Mouse (Mus musculus) stomach, postnatal 0 days (tissue): ENCODE data around the gene Rnf8. TPM values are rescaled to one million over a fixed set of nuclear protein-coding genes. Genes with fewer than 3 reads are reported as not detected.
A peak's percentile ranks its signal among the peaks of the same experiment; 100 is the strongest.
"Not testable (repeated sequence)": the region's sequence is repeated elsewhere in the genome, so short reads cannot be mapped to it uniquely, and the experiment has no call there.

Experiments
- ATAC-seq: fragments of 200-750 bp; cut with Nextera tagmentation; 2 replicates; pipeline ENCODE4 v1.8.0; 2017; ENCODE audit not compliant: low FRiP score, low TSS enrichment
- DNase-seq: peaks from one replicate; pipeline ENCODE4 v3.0.0-alpha.2; 2016; ENCODE audit warnings: low spot score
- H3K27ac ChIP-seq: fragments of 300-500 bp; sonication (generic); replicated peaks from 2 replicates; pipeline ENCODE4 v1.5.1; 2014; ENCODE audit warnings: mild to moderate bottlenecking, control low read depth
- H3K27me3 ChIP-seq: fragments of 300-500 bp; sonication (generic); 2 replicates; pipeline ENCODE4 v1.6.1; 2014; ENCODE audit warnings: low read length; ENCODE audit not compliant: control insufficient read depth, insufficient read depth
- H3K36me3 ChIP-seq: fragments of 300-500 bp; sonication (generic); 2 replicates; pipeline ENCODE4 v1.6.1; 2014; ENCODE audit warnings: low read length, mixed read lengths; ENCODE audit not compliant: control insufficient read depth, insufficient read depth
- H3K4me1 ChIP-seq: fragments of 300-500 bp; sonication (generic); replicated peaks from 2 replicates; pipeline ENCODE4 v1.6.1; 2014; ENCODE audit warnings: antibody characterized with exemption; ENCODE audit not compliant: control insufficient read depth, insufficient read depth
- H3K4me2 ChIP-seq: fragments of 300-500 bp; sonication (generic); replicated peaks from 2 replicates; pipeline ENCODE4 v1.6.1; 2014; ENCODE audit warnings: low read depth, mild to moderate bottlenecking, control low read depth, moderate library complexity
- H3K4me3 ChIP-seq: fragments of 300-500 bp; sonication (generic); 2 replicates; pipeline ENCODE4 v1.5.1; 2014; ENCODE audit warnings: low read depth, low read length, control low read depth
- H3K9ac ChIP-seq: fragments of 300-500 bp; sonication (generic); 2 replicates; pipeline ENCODE4 v1.6.1; 2014; ENCODE audit warnings: mild to moderate bottlenecking, low read length, control low read depth, mixed read lengths
- H3K9me3 ChIP-seq: fragments of 300-500 bp; sonication (generic); 2 replicates; pipeline ENCODE4 v1.6.1; 2016; ENCODE audit warnings: low read length; ENCODE audit not compliant: control insufficient read depth
- CTCF ChIP-seq: IDR thresholded peaks from 2 replicates; pipeline ENCODE4 v1.5.1; 2016; ENCODE audit warnings: antibody characterized with exemption, low read depth, mild to moderate bottlenecking, moderate library complexity
- EP300 ChIP-seq: optimal IDR thresholded peaks from 2 replicates; pipeline ENCODE3; 2016; ENCODE audit warnings: antibody characterized with exemption
- WGBS: fragments of 180-500 bp; shearing (Covaris S2); extraction: QIAGEN DNeasy Blood & Tissue Kit; methylation state at CpG from one replicate; pipeline ENCODE4 v1.1.7; 2014; 5-methylcytosine and 5-hydroxymethylcytosine counted together
- polyA plus RNA-seq: library from polyadenylated mRNA; unstranded; fragments of >200 nt; fragmentation: Nextera tagmentation; extraction: Ambion mirVana; gene quantifications from 2 replicates; pipeline ENCODE4 v1.2.1, GENCODE M21; 2015

Gene Rnf8
- polyA plus RNA-seq, 1 experiment from 2014 or later: 32.6 TPM

- not testable (repeated sequence) for H3K4me3 ChIP-seq
- WGBS: 94% methylated on average over 5 of the region's 5 CpGs
Measured at GRCm38 (mm10) chr17:29613453-29613852, 1.1 kb upstream of the Rnf8 start.

DNA sequence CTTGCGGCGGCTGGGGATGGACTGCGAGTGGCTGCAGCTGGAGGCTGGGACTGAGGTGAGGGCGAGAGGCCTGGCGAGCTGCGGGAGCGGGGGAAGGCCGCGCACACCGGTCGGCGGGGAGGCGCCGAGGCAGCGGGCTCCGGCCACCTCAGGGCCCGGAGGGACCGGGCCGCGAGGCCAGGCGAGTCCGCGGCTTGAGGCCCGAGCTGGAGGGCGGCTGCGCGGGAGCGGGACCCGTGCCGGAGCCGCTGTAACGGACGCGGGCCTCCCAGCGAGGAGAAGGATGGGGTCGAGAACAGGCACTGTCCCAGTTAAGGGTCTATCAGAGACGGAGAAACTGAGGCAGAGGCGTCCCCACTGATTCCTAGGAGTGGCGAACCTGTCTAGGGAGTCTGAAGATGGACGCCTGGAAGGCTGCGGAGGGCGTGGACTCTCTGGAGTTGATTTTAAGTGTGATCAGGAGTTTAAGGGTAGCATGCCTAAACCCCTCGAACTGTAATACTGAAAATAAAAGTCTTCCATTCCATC, 498 bp downstream of the Rnf8 start:
- H3K4me3 ChIP-seq: peak overlapping the region; percentile 96
- H3K9me3 ChIP-seq: no peaks in the 10 kb centered on the region
- H3K4me2 ChIP-seq: peak overlapping the region; percentile 82
- peak overlapping the region; percentile 97 for H3K9ac ChIP-seq
- no peaks in the 10 kb centered on the region; the same call in 1 of the 2 replicates for H3K4me1 ChIP-seq
- H3K36me3 ChIP-seq: peaks cover 2% of the 10 kb centered on the region; the same call in 1 of the 2 replicates
- DNase-seq (no peak), ATAC-seq (peak; percentile 67)
- H3K27me3 ChIP-seq: no peaks in the 10 kb centered on the region
- WGBS: under 1% methylated on average over 39 of the region's 43 CpGs
- TF ChIP-seq EP300 (no peak), CTCF (no peak)
- peak overlapping the region; percentile 97 for H3K27ac ChIP-seq

More at GRCm38 (mm10) chr17:29613453-29613852, 1.1 kb upstream of the Rnf8 start:
- not testable (repeated sequence) for H3K27me3 ChIP-seq, DNase-seq, H3K9ac ChIP-seq, H3K9me3 ChIP-seq, H3K27ac ChIP-seq, ATAC-seq, H3K36me3 ChIP-seq, H3K4me2 ChIP-seq, H3K4me1 ChIP-seq
- TF ChIP-seq CTCF: peak; percentile 34; the same call in 1 of the 2 replicates

DNA sequence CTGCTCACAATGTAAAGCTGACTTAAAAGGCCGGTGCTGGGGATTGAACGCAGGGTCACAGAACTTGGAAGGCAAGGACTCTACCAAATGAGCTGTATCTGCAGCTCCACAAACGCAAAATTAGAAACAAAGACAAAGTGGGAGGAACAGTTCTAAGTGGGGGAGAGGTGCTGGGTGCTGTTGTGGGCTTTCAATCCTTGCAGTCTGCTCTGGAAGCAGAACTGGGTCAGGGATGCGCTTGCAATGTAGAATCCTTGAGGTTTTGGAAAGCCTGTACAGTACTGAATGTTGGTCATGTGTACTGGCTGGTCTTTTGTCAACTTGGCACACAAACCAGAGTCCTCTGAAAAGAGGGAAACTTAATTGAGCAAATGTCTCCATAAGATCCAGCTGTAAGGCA, 1.0 kb downstream of the Rnf8 start:
- DNase-seq (no peak), ATAC-seq (no peak)
- 8% methylated on average over 4 of the region's 4 CpGs for WGBS
- peak overlapping the region; percentile 97 for H3K9ac ChIP-seq
- no peak for TF ChIP-seq EP300
- no peak for TF ChIP-seq CTCF
- peak overlapping the region; percentile 96 for H3K4me3 ChIP-seq
- H3K4me1 ChIP-seq: no peaks in the 10 kb centered on the region; the same call in 1 of the 2 replicates
- H3K27ac ChIP-seq: peak overlapping the region; percentile 4; the same call in 1 of the 2 replicates
- H3K4me2 ChIP-seq: peak overlapping the region; percentile 82
- H3K36me3 ChIP-seq: peaks cover 2% of the 10 kb centered on the region; the same call in 1 of the 2 replicates
- H3K27me3 ChIP-seq: no peaks in the 10 kb centered on the region
- no peaks in the 10 kb centered on the region for H3K9me3 ChIP-seq

DNA sequence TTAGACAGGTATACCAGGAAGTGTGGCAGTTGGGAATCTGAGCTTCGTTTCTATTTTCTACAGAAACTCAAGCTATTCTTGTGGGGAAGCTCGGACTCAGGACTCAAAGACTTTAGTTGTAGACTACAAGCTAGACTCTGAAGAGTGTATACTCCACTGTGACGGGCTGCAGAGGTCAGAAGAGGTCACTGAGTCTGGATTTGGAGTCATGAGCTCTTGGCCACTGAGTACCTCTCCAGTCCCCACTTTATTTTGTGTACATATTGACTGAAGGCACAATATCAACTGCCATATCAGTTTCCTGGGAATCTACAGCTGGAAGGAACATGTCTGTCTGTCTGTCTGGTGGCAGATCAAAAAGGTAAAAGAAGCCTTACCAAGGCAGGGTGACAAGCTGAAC, 4.6 kb downstream of the Rnf8 start:
- H3K4me1 ChIP-seq: no peaks in the 10 kb centered on the region; the same call in 1 of the 2 replicates
- H3K9ac ChIP-seq: no peak overlapping the region
- TF ChIP-seq CTCF (no peak), EP300 (no peak)
- ATAC-seq: no peak
- no peaks in the 10 kb centered on the region for H3K9me3 ChIP-seq
- H3K27ac ChIP-seq: no peak overlapping the region
- no peak overlapping the region for H3K4me2 ChIP-seq
- no peaks in the 10 kb centered on the region for H3K27me3 ChIP-seq
- DNase-seq: no peak
- H3K4me3 ChIP-seq: no peak overlapping the region
- peaks cover 7% of the 10 kb centered on the region for H3K36me3 ChIP-seq
- 80% methylated on average over 3 of the region's 3 CpGs for WGBS

GRCm38 (mm10) chr17:29623488-29623887, 8.9 kb downstream of the Rnf8 start:
- H3K27me3 ChIP-seq: no peaks in the 10 kb centered on the region
- H3K27ac ChIP-seq: no peak overlapping the region
- H3K4me3 ChIP-seq: no peak overlapping the region
- no peak overlapping the region for H3K4me2 ChIP-seq
- WGBS: 91% methylated on average over 8 of the region's 8 CpGs
- ATAC-seq: no peak
- H3K9ac ChIP-seq: no peak overlapping the region
- no peaks in the 10 kb centered on the region for H3K9me3 ChIP-seq
- TF ChIP-seq CTCF: no peak
- no peak for TF ChIP-seq EP300
- H3K36me3 ChIP-seq: peaks cover 20% of the 10 kb centered on the region
- DNase-seq: no peak
- no peaks in the 10 kb centered on the region for H3K4me1 ChIP-seq

GRCm38 (mm10) chr17:29627285-29627684, 12.7 kb downstream of the Rnf8 start:
- TF ChIP-seq CTCF (no peak), EP300 (no peak)
- H3K9ac ChIP-seq: no peak overlapping the region
- H3K4me3 ChIP-seq: no peak overlapping the region
- H3K4me1 ChIP-seq: no peaks in the 10 kb centered on the region
- no peaks in the 10 kb centered on the region for H3K27me3 ChIP-seq
- H3K36me3 ChIP-seq: peaks cover 26% of the 10 kb centered on the region
- WGBS: 92% methylated on average over 9 of the region's 9 CpGs
- H3K9me3 ChIP-seq: no peaks in the 10 kb centered on the region
- DNase-seq (no peak), ATAC-seq (no peak)
- H3K27ac ChIP-seq: no peak overlapping the region
- H3K4me2 ChIP-seq: no peak overlapping the region
